Mouse (Mus musculus) myocyte (in vitro differentiated cells): ENCODE data around the gene Scarb1.

Experiments used
- CEBPB ChIP-seq: IDR thresholded peaks from 2 replicates; pipeline ENCODE4 v1.6.1; 2011; ENCODE audit warnings: mild to moderate bottlenecking, moderate library complexity; ENCODE audit not compliant: poor library complexity, insufficient read depth, severe bottlenecking
- MAX ChIP-seq: IDR thresholded peaks from one replicate; pipeline ENCODE4 v1.6.1; 2011; ENCODE audit warnings: low read depth, mild to moderate bottlenecking, control low read depth
- MYOD1 ChIP-seq, 3 experiments: IDR thresholded peaks; one replicate each; pipeline ENCODE4 v1.6.1; 2011; ENCODE audit warnings: control low read depth in 2 of 3, low read depth in 2 of 3, mild to moderate bottlenecking in 2 of 3, moderate library complexity in 1 of 3; ENCODE audit not compliant: insufficient read length in 2 of 3, control insufficient read depth in 1 of 3
- POLR2A ChIP-seq: IDR thresholded peaks from one replicate; pipeline ENCODE4 v1.6.1; 2011; ENCODE audit warnings: low read depth, mild to moderate bottlenecking, control low read depth, moderate library complexity; ENCODE audit not compliant: insufficient read length
- SRF ChIP-seq: IDR thresholded peaks from one replicate; pipeline ENCODE4 v1.6.1; 2011; ENCODE audit warnings: low read depth; ENCODE audit not compliant: control insufficient read depth, insufficient read length
- TCF12 ChIP-seq: IDR thresholded peaks from one replicate; pipeline ENCODE4 v1.6.1; 2011; ENCODE audit warnings: mild to moderate bottlenecking, control low read depth; ENCODE audit not compliant: poor library complexity, insufficient read depth, severe bottlenecking
- TCF3 ChIP-seq: IDR thresholded peaks from one replicate; pipeline ENCODE4 v1.6.1; 2011; ENCODE audit warnings: low read depth, control low read depth; ENCODE audit not compliant: insufficient read length
- USF1 ChIP-seq: IDR thresholded peaks from one replicate; pipeline ENCODE4 v1.6.1; 2011; ENCODE audit warnings: low read depth, mild to moderate bottlenecking, control low read depth, moderate library complexity

DNA sequence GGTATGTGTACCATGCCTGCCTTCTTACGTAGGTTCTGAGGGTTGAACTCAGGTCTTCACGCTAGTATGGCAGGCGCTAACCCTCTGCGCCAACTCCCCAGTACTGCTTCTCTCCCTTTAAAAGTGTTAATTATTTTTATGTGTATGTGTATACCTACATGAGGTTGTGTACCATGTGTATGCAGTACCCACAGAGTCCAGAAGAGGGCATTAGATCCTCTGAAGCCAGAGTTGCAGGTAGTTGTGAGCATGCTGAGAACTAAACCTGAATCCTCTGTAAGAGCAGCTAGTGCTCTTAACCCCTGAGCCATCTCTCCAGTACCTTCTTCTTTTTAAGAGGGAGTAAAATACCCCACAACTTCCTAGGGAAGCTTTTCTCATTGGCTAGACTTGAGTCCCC is 113.2 kb downstream of the Scarb1 start:
- TF ChIP-seq POLR2A (no peak), USF1 (no peak), TCF12 (no peak), MYOD1 (IDR thresholded peaks at IDR 0.05; ENCODE audit: control insufficient read depth in 1 of 3, insufficient read length in 2 of 3, low read depth in 2 of 3) (no peak), MAX (no peak), CEBPB (no peak), SRF (no peak), TCF3 (no peak)
